9 mouse cellular contexts compared by ENCODE assay signal in genomic region chr9:13303976-13304375, GRCm38 (mm10). TPM values are rescaled to one million over a fixed set of nuclear protein-coding genes. Genes with fewer than 3 reads are reported as not detected.
DNase-seq lines count a peak whose midpoint lies in the region; ATAC-seq and TF ChIP-seq lines count a peak whose summit lies in the region.
"Had no signal": no experiment of that assay in that cellular context is flagged by ENCODE, and none has a peak within 500 bp of the region (broad histone marks: within the 10 kb centered on the region; RNA-seq: fewer than 3 reads in every experiment).

No protein-coding gene starts in this region.

- no peaks in the 10 kb centered on the region for H3K27me3 ChIP-seq in lung, postnatal 0 days (replicated peaks; ENCODE audit: insufficient read depth, low read length)
- H3K27me3 ChIP-seq in splenic B cell, adult 2 months (ENCODE audit: control insufficient read depth, insufficient read depth, low read length, poor library complexity, severe bottlenecking) = no peaks in the 10 kb centered on the region
- H3K27me3 ChIP-seq: embryonic facial prominence, embryonic 13.5 days had no signal

- intact Hi-C loops in gastrocnemius, adult 2 months (cut with DNase I) = no loop called here
- intact Hi-C loops in heart, postnatal 25 days (cut with DNase I) = no loop called here

- no peak for TF ChIP-seq CTCF in gastrocnemius, adult 2 months (IDR thresholded peaks at IDR 0.05)
- no peak; the same call in 1 of the 2 replicates for TF ChIP-seq CTCF in lung, postnatal 0 days (IDR thresholded peaks at IDR 0.05)

- peak; percentile 51 for DNase-seq in gastrocnemius, adult 2 months
- no peak for DNase-seq in gastrocnemius, postnatal 4 days (ENCODE audit: low spot score in 2 of 2)
- peak; percentile 67 for DNase-seq in adrenal gland, postnatal 10 days
- peak; percentile 16 for DNase-seq in heart, postnatal 25 days (ENCODE audit: low spot score)
- peak; percentile 73 for DNase-seq in lung, postnatal 0 days (ENCODE audit: low spot score)
- peak; percentile 58 for DNase-seq in splenic B cell, adult 2 months (ENCODE audit: low read depth, low spot score)
- DNase-seq in right cerebral cortex, adult 18-20 months = no peak
- no peak for DNase-seq in frontal cortex, postnatal 36 days (ENCODE audit: low spot score in 2 of 2)

- H3K9ac ChIP-seq in lung, postnatal 0 days (replicated peaks; ENCODE audit: low read depth) = no peak overlapping the region
- H3K9ac ChIP-seq: embryonic facial prominence, embryonic 13.5 days had no signal

- no peaks in the 10 kb centered on the region for H3K36me3 ChIP-seq in lung, postnatal 0 days (ENCODE audit: insufficient read depth, low read length)
- H3K36me3 ChIP-seq in splenic B cell, adult 2 months (ENCODE audit: control insufficient read depth, insufficient read depth, low read length, poor library complexity, severe bottlenecking) = no peaks in the 10 kb centered on the region
- H3K36me3 ChIP-seq: embryonic facial prominence, embryonic 13.5 days had no signal

- peak; percentile 77 for ATAC-seq in lung, postnatal 0 days

- 5% methylated on average over 6 of the region's 6 CpGs for WGBS in lung, postnatal 0 days

- peak overlapping the region; percentile 57 for H3K4me3 ChIP-seq in gastrocnemius, adult 2 months
- no peak overlapping the region for H3K4me3 ChIP-seq in lung, postnatal 0 days (ENCODE audit: low read depth, low read length)
- H3K4me3 ChIP-seq: embryonic facial prominence, embryonic 13.5 days had no signal

- no peaks in the 10 kb centered on the region for H3K9me3 ChIP-seq in lung, postnatal 0 days (ENCODE audit: low read length)
- H3K9me3 ChIP-seq: embryonic facial prominence, embryonic 13.5 days had no signal

- no peak; the same call in none of the 2 replicates for TF ChIP-seq EP300 in lung, postnatal 0 days (IDR thresholded peaks at IDR 0.05)

- peak overlapping the region; percentile 71 for H3K27ac ChIP-seq in gastrocnemius, adult 2 months
- 0 out of 2 replicates have a peak overlapping the region, but pooled peaks have one; percentile 26 for H3K27ac ChIP-seq in lung, postnatal 0 days (ENCODE audit: low read length)
- H3K27ac ChIP-seq: embryonic facial prominence, embryonic 13.5 days had no signal

- peak overlapping the region; percentile 32 for H3K4me2 ChIP-seq in lung, postnatal 0 days (replicated peaks; ENCODE audit: low read depth, low read length)
- H3K4me2 ChIP-seq: embryonic facial prominence, embryonic 13.5 days had no signal

- H3K4me1 ChIP-seq in lung, postnatal 0 days (ENCODE audit: insufficient read depth, low read depth, low read length) = peaks cover 42% of the 10 kb centered on the region

RNA-seq across cellular contexts. Expression of gene Maml2, which starts 6.2 kb away (rescaled TPM):
- 1 to 10 TPM; 2.9 to 3.0 TPM for total RNA-seq in gastrocnemius, adult 2 months (2021)
- total RNA-seq in gastrocnemius, postnatal 4 days (2021) = 1 to 10 TPM; 8.2 to 8.7 TPM
- 1 to 10 TPM; 7.4 to 9.4 TPM for total RNA-seq in adrenal gland, postnatal 10 days (2021)
- 1 to 10 TPM; 5.0 to 6.4 TPM for total RNA-seq in heart, postnatal 25 days (2021)
- 15.1 and 15.9 TPM in 2 replicates for polyA plus RNA-seq in lung, postnatal 0 days (2015; fragmentation: Nextera tagmentation; extraction: Ambion mirVana)

RNA-seq across cellular contexts. Expression of gene Ccdc82, which starts 57.2 kb away (rescaled TPM):
- 1 to 10 TPM; 4.4 to 5.9 TPM for total RNA-seq in gastrocnemius, adult 2 months (2021)
- 10 to 100 TPM; 10.8 to 12.8 TPM for total RNA-seq in gastrocnemius, postnatal 4 days (2021)
- total RNA-seq in adrenal gland, postnatal 10 days (2021) = 10 to 100 TPM; 12.8 to 18.6 TPM
- total RNA-seq in heart, postnatal 25 days (2021) = 1 to 10 TPM; 6.7 to 8.0 TPM
- 7.4 and 9.3 TPM in 2 replicates for polyA plus RNA-seq in lung, postnatal 0 days (2015; fragmentation: Nextera tagmentation; extraction: Ambion mirVana)

RNA-seq across cellular contexts. Expression of gene Jrkl, which starts 58.3 kb away (rescaled TPM):
- 1 to 10 TPM; 2.8 to 3.5 TPM for total RNA-seq in gastrocnemius, adult 2 months (2021)
- 1 to 10 TPM; 6.9 to 7.2 TPM for total RNA-seq in gastrocnemius, postnatal 4 days (2021)
- 10 to 100 TPM in 1 of 2 experiments, 1 to 10 TPM in 1; 6.8 to 10.2 TPM for total RNA-seq in adrenal gland, postnatal 10 days (2021)
- total RNA-seq in heart, postnatal 25 days (2021) = 1 to 10 TPM; 6.5 to 7.0 TPM
- polyA plus RNA-seq in lung, postnatal 0 days (2015; fragmentation: Nextera tagmentation; extraction: Ambion mirVana) = 7.8 and 9.2 TPM in 2 replicates

Comparison
In these comparisons a context has a peak if more than half of its experiments do, and no peak if none do; other contexts are left out.
1. DNase-seq: peak in gastrocnemius, adult 2 months (single experiment), adrenal gland, postnatal 10 days (single experiment), heart, postnatal 25 days (single experiment), lung, postnatal 0 days (single experiment) and splenic B cell, adult 2 months (single experiment); none in gastrocnemius, postnatal 4 days (0 of 2), right cerebral cortex, adult 18-20 months (single experiment) and frontal cortex, postnatal 36 days (0 of 2).